Mouse (Mus musculus) erythroblast, embryonic 14.5 days (primary cell): ENCODE data around the gene Gps2.

Experiments
- GATA1 ChIP-seq: IDR thresholded peaks from 2 replicates; pipeline ENCODE4 v1.6.1; 2012; ENCODE audit warnings: low read length, inconsistent platforms, mixed read lengths
- TAL1 ChIP-seq: IDR thresholded peaks from 3 replicates; pipeline ENCODE4 v1.6.1; 2012; ENCODE audit warnings: low read length, inconsistent platforms, mixed read lengths

DNA sequence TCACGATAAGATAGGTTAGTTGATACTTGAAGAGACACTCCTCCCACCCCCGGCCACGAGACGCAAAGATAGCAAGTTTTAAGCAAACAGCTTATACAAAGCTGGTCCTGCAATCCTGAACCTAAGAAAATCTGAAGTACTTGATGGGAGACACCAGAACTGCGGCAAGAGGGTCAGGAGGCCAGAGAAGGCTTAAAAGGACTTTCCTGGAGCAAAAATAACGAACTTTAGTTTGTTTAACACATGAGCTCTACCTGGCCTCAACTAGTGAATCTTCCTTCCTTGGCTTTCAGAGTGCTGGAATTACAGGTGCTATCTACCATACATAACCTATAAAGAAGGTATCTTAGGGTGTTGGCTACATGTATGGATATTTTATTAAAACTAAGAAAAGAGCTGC is 21.0 kb downstream of the Gps2 start:
- TF ChIP-seq GATA1 (no peak), TAL1 (no peak)
